Mouse (Mus musculus): ENCODE data around the gene Abi3bp.

DNA sequence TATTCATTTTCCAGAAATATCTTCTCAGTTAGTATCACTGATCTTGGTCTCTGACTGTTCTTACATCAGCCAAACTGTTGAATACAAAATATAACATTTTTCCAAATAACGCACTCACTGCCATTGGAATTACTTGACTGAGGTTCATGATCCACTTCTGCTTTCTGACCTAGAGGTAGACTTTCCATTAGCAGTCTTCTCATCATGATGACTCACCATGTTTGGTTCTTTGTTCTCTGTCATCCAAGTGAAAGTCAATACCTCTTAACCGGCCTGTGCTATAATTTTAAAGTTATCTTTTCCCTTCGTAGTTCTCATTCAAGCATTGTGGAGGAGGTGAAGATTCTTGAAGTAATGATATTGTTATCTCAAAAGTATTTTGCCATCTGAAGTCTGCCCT is 160.9 kb downstream of the Abi3bp start:
- no peak for TF ChIP-seq CTCF (IDR thresholded peaks at IDR 0.05; ENCODE audit: control insufficient read depth, insufficient read depth, low read length)
- no peak for TF ChIP-seq POLR2A (IDR thresholded peaks at IDR 0.05; ENCODE audit: borderline replicate concordance, control insufficient read depth, low read depth, low read length)

Data from bone marrow, adult 2 months (tissue).